Mouse (Mus musculus) neutrophil, adult 5-6 weeks (primary cell): ENCODE measurements around the gene Vash1. TPM values are rescaled to one million over a fixed set of nuclear protein-coding genes. Genes with fewer than 3 reads are reported as not detected.

ENCODE experiments used
- ATAC-seq: fragments of 151-379, 151-347 bp; 2 replicates; pipeline ENCODE4 v1.8.0; 2017; ENCODE audit warnings: mild to moderate bottlenecking, moderate TSS enrichment; ENCODE audit not compliant: insufficient number of reproducible peaks, poor library complexity, low FRiP score, severe bottlenecking; ENCODE audit errors: extremely low read depth
- total RNA-seq: library from RNA; stranded (forward); fragments of 200-1000 nt; gene quantifications from 2 replicates; pipeline ENCODE4 v1.2.3, GENCODE M21; 2017

Vash1 gene
- total RNA-seq, 1 experiment from 2014 or later, result not detected

- no peak for ATAC-seq
Observed at GRCm38 (mm10) chr12:86680591-86681193, 2.2 kb downstream of the Vash1 start.

GRCm38 (mm10) chr12:86681626-86682025, 3.1 kb downstream of the Vash1 start:
- ATAC-seq, result no peak

- no peak for ATAC-seq
Observed at GRCm38 (mm10) chr12:86682178-86682577, 3.7 kb downstream of the Vash1 start.

GRCm38 (mm10) chr12:86683698-86684097, 5.2 kb downstream of the Vash1 start:
- no peak for ATAC-seq

GRCm38 (mm10) chr12:86685275-86685674, 6.8 kb downstream of the Vash1 start:
- no peak for ATAC-seq

GRCm38 (mm10) chr12:86686551-86687330, 8.2 kb downstream of the Vash1 start:
- ATAC-seq, result no peak

- no peak for ATAC-seq
Observed at GRCm38 (mm10) chr12:86687445-86687955, 9.0 kb downstream of the Vash1 start.

- ATAC-seq, result no peak
Observed at GRCm38 (mm10) chr12:86687971-86688573, 9.6 kb downstream of the Vash1 start.

- no peak for ATAC-seq
Observed at GRCm38 (mm10) chr12:86688917-86689316, 10.4 kb downstream of the Vash1 start.

- ATAC-seq, result no peak
Observed at GRCm38 (mm10) chr12:86690700-86691485, 12.4 kb downstream of the Vash1 start.

- no peak for ATAC-seq
Observed at GRCm38 (mm10) chr12:86692471-86693356, 14.2 kb downstream of the Vash1 start.

- no peak for ATAC-seq
Observed at GRCm38 (mm10) chr12:86693389-86693788, 14.9 kb downstream of the Vash1 start.

- ATAC-seq, result no peak
Observed at GRCm38 (mm10) chr12:86694441-86694840, 15.9 kb downstream of the Vash1 start.

- no peak for ATAC-seq
Observed at GRCm38 (mm10) chr12:86697996-86698395, 19.5 kb downstream of the Vash1 start.

- ATAC-seq, result no peak
Observed at GRCm38 (mm10) chr12:86698537-86698936, 20.0 kb downstream of the Vash1 start.

GRCm38 (mm10) chr12:86699965-86700926, 21.7 kb downstream of the Vash1 start:
- ATAC-seq, result no peak

GRCm38 (mm10) chr12:86700927-86701310, 22.4 kb downstream of the Vash1 start:
- ATAC-seq, result no peak
